Mouse (Mus musculus): ENCODE measurements at regions not wholly inside any gene's neighbourhood (a gene's known extent, or its start where the extent isn't known, plus 50 kb on each side); places are given as distances from the start of the nearest gene placed in this dataset.

- no peak for TF ChIP-seq CTCF (IDR thresholded peaks at IDR 0.05; ENCODE audit: low read depth, low read length)
- no peak for TF ChIP-seq POLR2A (IDR thresholded peaks at IDR 0.05; ENCODE audit: extremely low read depth, insufficient read depth, low read length)
Measured at GRCm38 (mm10) chr2:21055416-21055815, 86.7 kb upstream of the Arhgap21 start.

Measured in liver, adult 2 months (tissue).